Mouse (Mus musculus) ES-E14 (cell line): Measurements from ENCODE around the gene F2rl1.

Source experiments
- CHD2 ChIP-seq: IDR thresholded peaks from 2 replicates; pipeline ENCODE4 v1.6.1; 2014; ENCODE audit warnings: mild to moderate bottlenecking, low read depth, low read length, inconsistent platforms
- HCFC1 ChIP-seq: IDR thresholded peaks from 2 replicates; pipeline ENCODE4 v1.6.1; 2012; ENCODE audit warnings: low read length, inconsistent platforms, borderline replicate concordance; ENCODE audit not compliant: insufficient read depth
- MAFK ChIP-seq: IDR thresholded peaks from 2 replicates; pipeline ENCODE4 v1.6.1; 2014; ENCODE audit warnings: mild to moderate bottlenecking, low read depth, low read length, inconsistent platforms; ENCODE audit not compliant: insufficient read depth
- ZNF384 ChIP-seq: IDR thresholded peaks from 2 replicates; pipeline ENCODE4 v1.6.1; 2012; ENCODE audit warnings: low read depth, low read length, inconsistent platforms

DNA sequence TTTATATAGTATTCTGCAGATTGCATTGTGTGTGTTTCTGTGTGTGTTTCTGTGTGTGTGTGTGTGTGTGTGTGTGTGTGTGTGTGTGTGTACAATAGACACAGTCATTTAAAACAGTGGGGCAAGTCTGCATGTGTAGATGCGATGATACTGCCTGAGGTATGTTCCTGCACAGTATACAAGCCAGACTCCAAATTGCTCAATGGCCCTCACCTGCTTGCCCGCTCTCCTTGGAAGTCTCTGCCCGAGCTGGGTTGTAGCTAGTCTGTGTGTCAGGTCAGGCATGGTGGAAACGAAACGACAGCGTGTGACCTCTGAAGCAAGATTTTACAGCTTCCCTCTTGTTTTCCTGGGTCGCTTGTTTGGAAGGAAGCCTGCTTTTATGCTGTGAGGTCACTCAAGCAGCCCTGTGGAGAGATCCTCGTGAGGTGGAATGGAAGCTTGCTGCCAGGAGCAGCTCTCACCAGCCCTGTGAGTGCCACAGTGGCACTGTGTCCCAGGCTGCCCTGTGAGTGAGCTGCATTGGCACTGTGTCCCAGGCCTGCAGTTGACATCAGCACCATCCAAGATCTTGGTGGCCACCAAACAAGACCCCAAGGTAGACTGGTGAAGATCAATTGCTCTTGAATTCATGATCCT lies 21.6 kb downstream of the F2rl1 start:
- TF ChIP-seq MAFK (no peak), CHD2 (no peak), ZNF384 (no peak), HCFC1 (no peak)
